Mouse (Mus musculus): ENCODE measurements around the gene Rpl22. TPM values are rescaled to one million over a fixed set of nuclear protein-coding genes. Genes with fewer than 3 reads are reported as not detected.
A peak's percentile ranks its signal among the peaks of the same experiment; 100 is the strongest.

Gene Rpl22
- polyA plus RNA-seq, 1 experiment, result 1,836 TPM

DNA sequence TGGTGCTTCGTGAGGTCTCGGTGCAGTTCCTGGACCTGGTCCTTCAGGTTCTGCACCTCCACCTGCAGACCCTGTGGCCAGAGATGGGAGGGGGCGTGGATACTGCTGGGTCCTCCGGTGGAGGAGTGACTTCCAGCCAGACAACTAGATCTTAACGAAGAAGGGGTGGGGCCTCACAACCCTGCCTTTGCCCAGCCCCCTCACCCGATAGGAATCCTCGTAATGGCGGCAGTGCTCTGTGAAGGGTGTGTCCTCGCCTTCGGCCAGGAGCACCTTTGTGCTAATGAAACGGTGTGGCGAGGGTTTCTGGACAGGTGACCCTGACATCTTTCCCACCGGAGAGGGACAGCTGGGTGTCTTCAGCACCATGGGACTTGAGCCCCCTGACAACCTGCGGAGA, 13.4 kb upstream of the Rpl22 start:
- no peaks in the 10 kb centered on the region for H3K36me3 ChIP-seq (ENCODE audit: control insufficient read depth, insufficient read depth)
- peaks cover 23% of the 10 kb centered on the region for H3K27me3 ChIP-seq (ENCODE audit: control insufficient read depth, insufficient read depth, insufficient read length)
- no peak overlapping the region for H3K4me3 ChIP-seq (ENCODE audit: insufficient read depth, poor library complexity, severe bottlenecking)
- no peak for TF ChIP-seq CEBPB (IDR thresholded peaks at IDR 0.05; ENCODE audit: low read depth)
- no peak for TF ChIP-seq MAX (IDR thresholded peaks at IDR 0.05)
- no peak for TF ChIP-seq CTCF (IDR thresholded peaks at IDR 0.05; ENCODE audit: control insufficient read depth, insufficient read depth, insufficient read length)
- TF ChIP-seq MYOD1 (IDR thresholded peaks at IDR 0.05; ENCODE audit: control insufficient read depth, insufficient read length, low read depth), result no peak
- TF ChIP-seq MYOG (IDR thresholded peaks at IDR 0.05; ENCODE audit: control insufficient read depth, extremely low read depth, insufficient read length), result no peak
- TF ChIP-seq USF1 (IDR thresholded peaks at IDR 0.05; ENCODE audit: low read depth), result no peak
- TF ChIP-seq FOSL1 (IDR thresholded peaks at IDR 0.05; ENCODE audit: insufficient read depth, low read length, poor library complexity, severe bottlenecking), result no peak
- no peaks in the 10 kb centered on the region for H3K79me3 ChIP-seq (ENCODE audit: low read depth)
- no peak overlapping the region for H3ac ChIP-seq (ENCODE audit: control insufficient read depth, insufficient read length, low read depth)
- H3K79me2 ChIP-seq (ENCODE audit: control insufficient read depth, insufficient read depth), result no peaks in the 10 kb centered on the region

GRCm38 (mm10) chr4:152313211-152313632, 12.3 kb upstream of the Rpl22 start:
- TF ChIP-seq CEBPB (IDR thresholded peaks at IDR 0.05; ENCODE audit: low read depth) (no peak), USF1 (IDR thresholded peaks at IDR 0.05; ENCODE audit: low read depth) (no peak), MYOG (IDR thresholded peaks at IDR 0.05; ENCODE audit: control insufficient read depth, extremely low read depth, insufficient read length) (no peak), MYOD1 (IDR thresholded peaks at IDR 0.05; ENCODE audit: control insufficient read depth, insufficient read length, low read depth) (no peak)
- no peaks in the 10 kb centered on the region for H3K79me3 ChIP-seq (ENCODE audit: low read depth)
- H3K4me3 ChIP-seq (ENCODE audit: insufficient read depth, poor library complexity, severe bottlenecking), result no peak overlapping the region
- H3K79me2 ChIP-seq (ENCODE audit: control insufficient read depth, insufficient read depth), result no peaks in the 10 kb centered on the region
- H3K27me3 ChIP-seq (ENCODE audit: control insufficient read depth, insufficient read depth, insufficient read length), result peaks cover 23% of the 10 kb centered on the region
- peak overlapping the region; percentile 22 for H3ac ChIP-seq (ENCODE audit: control insufficient read depth, insufficient read length, low read depth)
- H3K36me3 ChIP-seq (ENCODE audit: control insufficient read depth, insufficient read depth), result no peaks in the 10 kb centered on the region

DNA sequence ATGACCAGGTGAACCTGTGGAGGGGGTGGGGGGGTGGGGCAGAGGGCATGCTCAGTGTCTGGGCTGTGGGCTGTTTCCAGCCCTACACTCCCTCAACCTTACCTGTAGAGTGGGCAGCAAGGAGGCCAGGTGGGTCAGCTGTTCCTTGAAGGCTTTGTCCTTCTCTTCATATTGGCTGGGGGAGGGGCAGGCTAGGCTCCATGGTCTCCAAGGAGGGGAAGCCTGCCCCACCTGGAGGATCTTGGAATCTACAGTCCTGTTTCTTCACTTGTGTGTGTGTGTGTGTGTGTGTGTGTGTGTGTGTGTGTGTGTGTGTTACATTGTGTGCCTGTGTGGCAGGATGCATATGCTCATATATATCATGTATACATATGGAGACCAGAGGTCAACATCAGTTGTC, 11.6 kb upstream of the Rpl22 start:
- Histone ChIP-seq H3K4me3 (ENCODE audit: insufficient read depth, poor library complexity, severe bottlenecking) (no peak overlapping the region), H3K36me3 (ENCODE audit: control insufficient read depth, insufficient read depth) (no peaks in the 10 kb centered on the region), H3K79me3 (ENCODE audit: low read depth) (no peaks in the 10 kb centered on the region), H3K79me2 (ENCODE audit: control insufficient read depth, insufficient read depth) (no peaks in the 10 kb centered on the region), H3ac (ENCODE audit: control insufficient read depth, insufficient read length, low read depth) (no peak overlapping the region), H3K27me3 (ENCODE audit: control insufficient read depth, insufficient read depth, insufficient read length) (peaks cover 23% of the 10 kb centered on the region)
- TF ChIP-seq MYOG (IDR thresholded peaks at IDR 0.05; ENCODE audit: control insufficient read depth, extremely low read depth, insufficient read length) (no peak), FOSL1 (IDR thresholded peaks at IDR 0.05; ENCODE audit: insufficient read depth, low read length, poor library complexity, severe bottlenecking) (no peak), MYOD1 (IDR thresholded peaks at IDR 0.05; ENCODE audit: control insufficient read depth, insufficient read length, low read depth) (no peak), MAX (IDR thresholded peaks at IDR 0.05) (no peak), CTCF (IDR thresholded peaks at IDR 0.05; ENCODE audit: control insufficient read depth, insufficient read depth, insufficient read length) (no peak), USF1 (IDR thresholded peaks at IDR 0.05; ENCODE audit: low read depth) (no peak)

DNA sequence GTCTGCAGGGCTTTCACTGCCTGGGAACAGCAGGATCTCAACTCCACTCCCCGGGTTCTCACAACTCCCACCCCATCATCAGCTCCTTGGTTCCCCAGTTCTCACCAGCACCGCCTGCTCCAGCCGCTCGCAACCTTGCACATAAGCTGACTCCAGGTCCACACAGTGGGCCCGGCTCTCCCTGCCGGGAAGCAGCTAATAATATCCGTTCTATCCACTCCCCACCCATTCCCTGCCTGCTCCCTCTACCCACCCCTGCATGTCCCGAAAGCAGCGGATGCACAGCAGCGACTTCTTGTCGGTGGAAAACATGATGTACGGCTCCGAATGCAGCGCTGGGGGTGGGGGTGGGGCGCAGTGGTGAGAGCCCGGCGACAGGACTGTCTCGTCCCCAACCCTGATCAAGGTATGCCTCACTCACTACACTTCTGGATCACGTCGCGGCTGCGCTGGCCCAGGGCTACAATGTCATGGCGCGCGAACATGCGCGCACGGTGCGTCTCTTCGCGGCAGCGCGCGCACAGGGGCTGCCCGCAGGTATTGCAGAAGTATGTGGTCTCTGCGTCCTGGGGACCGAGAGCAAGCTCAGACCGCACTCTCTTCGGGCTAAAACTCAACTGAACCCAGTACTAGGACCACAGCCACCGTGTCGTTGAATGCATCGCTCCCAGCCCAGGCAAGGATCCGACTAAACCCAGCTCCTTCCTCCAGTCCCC, 9.9 kb upstream of the Rpl22 start:
- no peak overlapping the region for H3ac ChIP-seq (ENCODE audit: control insufficient read depth, insufficient read length, low read depth)
- H3K79me2 ChIP-seq (ENCODE audit: control insufficient read depth, insufficient read depth), result no peaks in the 10 kb centered on the region
- peaks cover 23% of the 10 kb centered on the region for H3K27me3 ChIP-seq (ENCODE audit: control insufficient read depth, insufficient read depth, insufficient read length)
- no peaks in the 10 kb centered on the region for H3K36me3 ChIP-seq (ENCODE audit: control insufficient read depth, insufficient read depth)
- H3K4me3 ChIP-seq (ENCODE audit: insufficient read depth, poor library complexity, severe bottlenecking), result no peak overlapping the region
- H3K79me3 ChIP-seq (ENCODE audit: low read depth), result no peaks in the 10 kb centered on the region
- TF ChIP-seq MYOG (IDR thresholded peaks at IDR 0.05; ENCODE audit: control insufficient read depth, extremely low read depth, insufficient read length) (no peak), CEBPB (IDR thresholded peaks at IDR 0.05; ENCODE audit: low read depth) (no peak), MYOD1 (IDR thresholded peaks at IDR 0.05; ENCODE audit: control insufficient read depth, insufficient read length, low read depth) (no peak), CTCF (IDR thresholded peaks at IDR 0.05; ENCODE audit: control insufficient read depth, insufficient read depth, insufficient read length) (no peak), FOSL1 (IDR thresholded peaks at IDR 0.05; ENCODE audit: insufficient read depth, low read length, poor library complexity, severe bottlenecking) (no peak), MAX (IDR thresholded peaks at IDR 0.05) (no peak), USF1 (IDR thresholded peaks at IDR 0.05; ENCODE audit: low read depth) (no peak)

DNA sequence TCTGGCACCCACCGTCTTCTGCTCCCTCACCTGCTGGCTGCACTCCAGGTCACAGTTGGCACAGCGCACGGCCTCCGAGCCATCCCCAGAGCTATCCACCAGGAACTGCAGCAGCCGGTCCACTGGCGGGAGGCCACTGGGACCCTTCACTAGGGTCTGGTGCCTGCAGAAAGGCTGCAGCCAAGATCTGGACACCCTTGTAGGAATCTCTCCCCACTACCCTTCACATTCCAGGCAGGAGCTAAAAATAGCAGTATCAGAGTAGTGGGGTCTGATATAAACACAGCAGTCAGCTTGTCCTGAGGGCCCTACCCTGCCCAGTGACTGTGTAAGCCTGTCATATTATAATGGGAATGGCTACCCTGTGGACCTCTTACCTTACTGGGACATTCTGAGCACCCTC, 7.9 kb upstream of the Rpl22 start:
- Histone ChIP-seq H3K27me3 (ENCODE audit: control insufficient read depth, insufficient read depth, insufficient read length) (peaks cover 23% of the 10 kb centered on the region), H3K36me3 (ENCODE audit: control insufficient read depth, insufficient read depth) (no peaks in the 10 kb centered on the region), H3K79me2 (ENCODE audit: control insufficient read depth, insufficient read depth) (no peaks in the 10 kb centered on the region), H3K79me3 (ENCODE audit: low read depth) (no peaks in the 10 kb centered on the region), H3K4me3 (ENCODE audit: insufficient read depth, poor library complexity, severe bottlenecking) (no peak overlapping the region), H3ac (ENCODE audit: control insufficient read depth, insufficient read length, low read depth) (no peak overlapping the region)
- TF ChIP-seq FOSL1 (IDR thresholded peaks at IDR 0.05; ENCODE audit: insufficient read depth, low read length, poor library complexity, severe bottlenecking) (no peak), MYOG (IDR thresholded peaks at IDR 0.05; ENCODE audit: control insufficient read depth, extremely low read depth, insufficient read length) (no peak), MAX (IDR thresholded peaks at IDR 0.05) (no peak), MYOD1 (IDR thresholded peaks at IDR 0.05; ENCODE audit: control insufficient read depth, insufficient read length, low read depth) (no peak), CTCF (IDR thresholded peaks at IDR 0.05; ENCODE audit: control insufficient read depth, insufficient read depth, insufficient read length) (no peak), CEBPB (IDR thresholded peaks at IDR 0.05; ENCODE audit: low read depth) (no peak), USF1 (IDR thresholded peaks at IDR 0.05; ENCODE audit: low read depth) (no peak)
